Mouse (Mus musculus): ENCODE data around the gene Ceacam1. TPM values are rescaled to one million over a fixed set of nuclear protein-coding genes. Genes with fewer than 3 reads are reported as not detected.
"Not testable (repeated sequence)": the region's sequence is repeated elsewhere in the genome, so short reads cannot be mapped to it uniquely, and the experiment has no call there.

Ceacam1 gene
- total RNA-seq, 2 experiments from 2014 or later = 2.7 to 4.4 TPM

DNA sequence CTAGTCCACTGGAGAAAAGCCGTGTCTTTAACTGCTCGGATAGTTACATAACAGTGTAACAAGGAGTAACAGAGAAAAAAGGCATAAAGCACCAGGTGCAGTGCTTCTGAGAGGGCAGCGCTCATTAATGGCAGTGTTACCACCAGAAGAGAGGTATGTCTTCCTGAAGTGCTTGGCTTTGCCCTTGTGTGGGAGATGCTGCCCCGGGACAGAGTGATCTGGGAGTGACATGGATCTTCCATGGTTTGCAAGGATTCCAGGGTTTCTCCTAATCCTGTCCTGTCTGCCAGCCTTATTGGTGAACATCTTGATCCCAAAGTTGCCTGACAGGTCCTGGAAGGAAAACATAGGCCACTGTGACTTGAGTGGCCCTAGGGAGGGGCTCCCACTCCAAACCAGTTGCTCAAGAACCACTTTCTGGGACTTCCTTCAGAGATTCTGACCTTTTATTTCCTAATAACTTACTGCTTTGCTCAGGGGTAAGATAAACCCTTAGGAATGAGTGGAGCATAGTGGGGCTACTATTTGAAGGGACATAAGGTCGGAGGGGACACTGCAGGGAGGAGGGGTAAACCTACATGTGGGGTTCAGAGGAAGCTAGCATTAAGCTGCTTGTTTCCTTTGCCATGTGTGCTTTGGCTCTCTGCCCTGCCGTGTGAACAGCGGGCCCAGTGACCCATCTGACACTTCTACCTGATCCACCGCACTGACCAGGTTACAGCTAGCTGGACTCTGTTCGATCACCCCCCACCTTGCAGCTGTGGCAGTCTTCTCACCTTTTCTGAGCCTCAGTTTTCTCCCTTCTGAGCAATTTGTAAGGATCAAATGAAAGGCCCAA, 37.2 kb downstream of the Ceacam1 start:
- no peak for DNase-seq (ENCODE audit: low spot score)

DNA sequence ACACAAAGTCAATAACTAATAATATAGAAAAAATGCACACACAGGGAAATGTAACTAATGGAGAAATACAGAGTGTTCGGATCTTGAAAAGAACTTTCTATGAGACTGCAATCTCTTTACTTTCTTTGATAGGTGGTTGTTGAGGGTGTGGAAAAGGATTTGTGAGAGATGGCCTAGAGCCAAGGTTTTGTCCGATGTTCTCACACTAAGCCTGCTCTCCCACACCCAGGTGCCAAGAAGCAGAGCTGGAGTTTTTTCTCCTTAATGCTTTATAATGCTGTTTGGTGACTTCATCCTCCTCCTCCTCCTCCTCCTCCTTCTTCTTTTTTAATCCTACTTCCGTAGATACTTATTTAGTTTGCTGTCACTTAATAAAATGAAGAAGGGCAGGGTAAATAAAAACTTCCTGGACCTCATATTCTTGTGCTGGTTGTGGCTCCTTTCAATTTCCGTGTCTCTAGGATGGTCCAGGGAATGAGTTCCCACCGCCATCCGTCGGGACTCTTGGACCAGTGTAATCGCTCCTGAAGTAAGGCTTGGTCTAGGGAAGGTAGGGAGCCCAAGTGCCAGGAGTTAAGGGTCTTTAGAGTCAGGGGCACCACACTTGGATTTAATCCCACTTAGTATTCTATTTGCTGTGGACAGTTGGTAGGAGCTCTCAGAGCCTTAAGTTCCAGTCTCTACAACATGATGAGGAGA, 38.1 kb downstream of the Ceacam1 start:
- DNase-seq (ENCODE audit: low spot score) = no peak

GRCm38 (mm10) chr7:25436704-25437103, 40.7 kb downstream of the Ceacam1 start:
- DNase-seq (ENCODE audit: low spot score) = no peak

- DNase-seq (ENCODE audit: low spot score) = peak; percentile 32
These were observed 41.2 kb downstream of the Ceacam1 start for GRCm38 (mm10) chr7:25436226-25436625.

- DNase-seq (ENCODE audit: low spot score) = no peak
These were observed 41.9 kb downstream of the Ceacam1 start for GRCm38 (mm10) chr7:25435546-25435851.

DNA sequence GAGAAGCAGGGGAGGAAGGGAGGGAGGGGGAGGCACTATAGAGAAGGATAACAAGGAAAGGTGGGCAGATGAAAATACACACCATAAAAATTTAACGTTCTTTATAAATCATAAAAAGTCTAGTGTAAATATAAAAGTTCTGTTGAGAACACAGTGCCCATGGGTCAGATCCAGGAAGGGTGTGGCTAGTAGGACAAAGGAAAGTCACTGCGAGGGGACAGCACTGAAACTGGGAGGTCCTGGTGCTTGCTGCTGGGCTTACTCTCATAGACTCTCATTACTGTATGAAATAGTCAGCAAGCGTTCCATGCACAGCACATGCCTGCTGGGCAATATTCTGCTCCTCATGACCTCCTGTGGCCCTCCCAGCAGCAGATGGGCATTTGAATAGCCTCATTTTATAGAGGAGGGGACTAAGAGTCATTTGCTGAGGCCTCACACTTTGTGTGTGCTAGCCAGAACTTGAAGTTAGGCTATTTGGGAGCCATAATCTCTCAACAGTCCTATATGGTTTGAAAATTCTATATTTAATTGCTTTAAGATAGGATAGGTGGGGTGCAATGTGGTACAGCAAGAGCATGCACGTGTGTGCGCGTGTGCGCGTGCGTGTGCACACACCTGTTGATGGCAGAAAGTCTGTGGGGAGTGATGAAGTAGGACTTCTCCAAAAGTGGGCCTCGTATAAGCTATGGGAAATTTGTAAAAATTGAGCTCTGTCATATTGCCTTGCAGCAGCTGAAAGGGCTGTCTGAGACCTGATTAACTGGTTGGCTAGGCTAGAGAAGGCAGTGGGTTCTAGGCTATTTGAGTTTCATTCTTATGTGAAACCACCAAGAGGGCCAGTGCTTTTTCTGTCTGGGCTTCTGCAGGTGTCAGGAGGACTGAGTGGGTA, 42.5 kb downstream of the Ceacam1 start:
- DNase-seq (ENCODE audit: low spot score) = no peak

GRCm38 (mm10) chr7:25433781-25434560, 43.4 kb downstream of the Ceacam1 start:
- no peak for DNase-seq (ENCODE audit: low spot score)

DNA sequence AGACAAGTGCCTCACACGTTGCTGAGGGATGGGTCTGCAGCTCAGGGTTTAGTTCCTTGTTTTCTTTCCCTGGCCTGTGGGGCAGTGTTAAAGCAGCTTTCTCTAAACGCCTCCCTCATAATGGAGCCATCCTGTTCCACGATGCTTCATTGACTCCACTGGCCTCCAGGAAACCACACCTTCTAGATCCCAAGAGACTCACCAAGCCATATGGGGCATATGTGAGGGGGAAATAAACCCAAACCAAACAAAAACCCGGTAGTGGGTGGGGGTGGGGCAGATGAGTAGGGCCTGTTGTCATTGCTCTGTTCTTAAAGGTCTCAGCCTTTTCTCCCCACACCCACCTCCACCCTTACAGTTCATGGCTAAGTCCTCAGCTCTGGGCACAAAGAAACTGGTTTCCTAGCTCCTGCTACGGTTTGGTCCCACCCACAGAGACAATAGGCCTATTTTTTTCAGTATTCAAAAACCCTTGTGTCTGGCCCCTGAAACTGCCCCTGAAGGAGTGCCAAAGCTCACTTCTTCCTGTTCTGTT, 44.3 kb downstream of the Ceacam1 start:
- DNase-seq (ENCODE audit: low spot score) = no peak

GRCm38 (mm10) chr7:25432381-25432780, 45.0 kb downstream of the Ceacam1 start:
- no peak for DNase-seq (ENCODE audit: low spot score)

DNA sequence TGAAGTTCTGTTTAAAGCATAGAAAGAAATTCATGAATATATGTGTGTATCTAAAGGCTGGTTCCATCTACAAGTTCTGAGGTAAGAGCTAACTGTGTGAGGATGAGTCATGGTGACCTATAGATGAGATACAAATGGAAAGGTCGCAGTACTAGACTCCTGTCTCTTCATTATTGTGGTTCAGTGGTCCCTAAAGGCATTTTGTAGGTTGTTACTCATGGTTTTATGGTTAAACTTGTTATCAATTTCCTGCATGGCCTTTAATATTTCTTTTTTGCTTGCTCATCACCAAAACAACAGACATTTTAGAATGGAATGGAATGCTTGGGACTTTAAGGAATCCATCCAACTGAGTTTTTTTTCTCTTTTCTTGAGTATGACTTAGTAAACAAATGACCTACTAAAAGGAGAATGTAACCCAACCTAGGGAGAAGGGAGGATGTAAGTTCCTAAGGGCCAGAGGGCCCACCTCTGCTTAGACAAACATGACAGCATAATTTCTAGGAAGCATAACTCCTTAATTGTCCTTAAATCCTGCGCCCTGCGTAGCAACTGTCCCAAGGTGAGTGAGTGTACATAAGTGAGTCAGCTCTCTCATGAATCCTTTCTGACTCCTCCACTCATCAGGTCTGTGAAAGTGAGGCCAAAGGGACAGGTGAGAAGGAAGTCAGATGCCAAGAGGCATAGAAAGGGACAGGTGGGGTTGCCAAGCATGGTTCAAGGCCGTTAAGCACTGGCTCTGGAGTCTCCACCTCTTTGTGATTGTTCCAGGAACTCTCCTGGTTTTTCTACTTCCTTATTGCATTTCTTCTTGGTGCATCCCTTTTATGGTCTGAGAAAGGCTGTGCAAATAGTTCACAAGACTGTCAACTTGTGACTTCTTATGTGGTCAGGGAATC, 47.3 kb downstream of the Ceacam1 start:
- DNase-seq (ENCODE audit: low spot score) = no peak

GRCm38 (mm10) chr7:25428321-25428720, 49.1 kb downstream of the Ceacam1 start:
- no peak for DNase-seq (ENCODE audit: low spot score)

GRCm38 (mm10) chr7:25427144-25427543, 50.3 kb downstream of the Ceacam1 start:
- DNase-seq (ENCODE audit: low spot score) = no peak

DNA sequence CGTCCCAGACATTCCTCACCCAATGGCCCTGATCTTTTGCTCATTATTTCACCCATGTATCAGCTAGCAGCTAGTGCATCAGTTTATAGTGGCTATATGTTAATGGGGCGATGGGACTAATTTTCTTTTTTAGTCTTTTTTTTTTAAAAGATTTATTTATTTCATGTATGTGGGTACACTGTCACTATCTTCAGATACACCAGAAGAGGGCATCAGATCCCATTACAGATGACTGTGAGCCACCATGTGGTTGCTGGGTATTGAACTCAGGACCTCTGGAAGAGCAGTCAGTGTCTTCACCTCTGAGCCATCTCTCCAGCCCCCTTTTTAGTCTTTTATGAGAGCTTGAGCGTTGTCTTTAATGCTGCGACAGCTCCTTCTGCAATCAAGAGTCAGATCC, 51.0 kb downstream of the Ceacam1 start:
- DNase-seq (ENCODE audit: low spot score) = not testable (repeated sequence)

GRCm38 (mm10) chr7:25424429-25424828, 53.0 kb downstream of the Ceacam1 start:
- DNase-seq (ENCODE audit: low spot score) = peak; percentile 87

GRCm38 (mm10) chr7:25422286-25422841, 55.0 kb downstream of the Ceacam1 start:
- no peak for DNase-seq (ENCODE audit: low spot score)

DNA sequence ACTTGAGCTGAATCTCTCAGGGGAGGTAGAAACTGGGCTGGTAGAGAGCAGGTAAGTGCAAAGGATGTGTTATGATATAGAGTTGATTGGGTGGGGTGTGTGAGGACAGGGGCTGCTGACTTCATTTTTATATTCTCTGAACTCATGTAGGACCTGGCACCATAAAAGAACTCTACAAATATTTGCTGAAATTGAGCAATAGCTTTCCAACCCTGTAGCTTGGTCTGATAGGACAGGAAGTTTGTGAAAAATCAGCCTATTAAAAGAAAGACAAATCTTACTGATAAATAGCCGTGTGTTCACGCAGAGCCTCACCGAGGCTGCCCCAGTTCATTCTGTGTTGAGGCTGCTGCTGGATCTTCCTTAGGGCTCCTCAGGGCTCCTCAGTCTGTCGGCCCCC, 57.5 kb downstream of the Ceacam1 start:
- DNase-seq (ENCODE audit: low spot score) = no peak

DNA sequence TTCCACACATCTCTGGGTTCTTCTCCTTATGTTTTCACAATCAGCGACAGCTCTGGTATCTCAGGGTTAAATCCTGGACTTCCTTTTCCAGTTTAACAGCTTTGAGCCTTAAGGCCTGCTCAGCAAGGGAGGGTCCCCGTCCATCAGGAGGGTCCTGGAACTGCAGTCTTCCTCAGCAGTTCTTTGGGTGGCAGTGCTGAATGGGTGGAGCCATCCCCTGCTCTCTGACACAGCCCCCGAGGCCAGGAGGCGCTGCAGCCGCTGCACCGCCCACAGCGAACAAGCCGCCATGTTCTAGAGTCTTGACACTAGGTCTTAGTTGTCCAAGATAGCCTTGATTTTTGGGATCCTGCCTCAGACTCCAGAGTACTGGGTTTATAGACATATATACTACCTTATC, 57.9 kb downstream of the Ceacam1 start:
- no peak for DNase-seq (ENCODE audit: low spot score)

GRCm38 (mm10) chr7:25417597-25417996, 59.8 kb downstream of the Ceacam1 start:
- no peak for DNase-seq (ENCODE audit: low spot score)

DNA sequence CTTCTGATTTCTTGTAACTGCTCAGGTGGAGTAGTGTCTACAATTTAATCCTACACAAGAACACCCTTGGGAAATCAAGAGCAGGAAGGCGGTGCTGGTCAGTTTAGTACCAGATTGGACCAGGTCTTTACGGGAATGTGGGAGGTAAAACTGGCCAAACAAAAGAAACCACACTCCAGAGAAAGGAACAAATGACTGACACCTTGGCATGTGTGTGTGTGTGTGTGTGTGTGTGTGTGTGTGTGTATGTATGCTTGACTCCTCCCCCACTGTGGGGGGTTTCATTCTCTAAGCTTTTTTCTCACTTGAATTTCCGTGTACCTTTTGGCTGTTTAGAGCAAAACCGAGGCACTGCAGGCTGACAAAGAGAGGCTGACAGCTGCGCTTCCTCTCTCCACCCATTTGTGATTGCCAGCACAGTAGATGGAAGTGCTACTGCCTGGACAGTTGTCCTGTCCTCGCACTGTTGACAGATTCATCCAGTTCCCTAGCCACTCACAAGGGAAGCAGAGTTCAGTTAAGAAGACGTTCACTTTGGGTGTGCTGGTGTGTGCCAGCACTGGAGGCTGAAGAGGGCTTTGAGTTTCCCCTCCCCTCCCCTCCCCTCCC, 64.5 kb downstream of the Ceacam1 start, which contains the start of gene Cxcl17:
Gene Cxcl17, minus strand, starts transcription at position 54 of the 609 bp plus-strand sequence.
- DNase-seq (ENCODE audit: low spot score) = no peak
